Mouse (Mus musculus): ENCODE results near the gene Rgs9. TPM values are rescaled to one million over a fixed set of nuclear protein-coding genes. Genes with fewer than 3 reads are reported as not detected.

Gene Rgs9
- total and polyA plus RNA-seq, 2 experiments from 2014 or later: 14.3 to 30.3 TPM

DNA sequence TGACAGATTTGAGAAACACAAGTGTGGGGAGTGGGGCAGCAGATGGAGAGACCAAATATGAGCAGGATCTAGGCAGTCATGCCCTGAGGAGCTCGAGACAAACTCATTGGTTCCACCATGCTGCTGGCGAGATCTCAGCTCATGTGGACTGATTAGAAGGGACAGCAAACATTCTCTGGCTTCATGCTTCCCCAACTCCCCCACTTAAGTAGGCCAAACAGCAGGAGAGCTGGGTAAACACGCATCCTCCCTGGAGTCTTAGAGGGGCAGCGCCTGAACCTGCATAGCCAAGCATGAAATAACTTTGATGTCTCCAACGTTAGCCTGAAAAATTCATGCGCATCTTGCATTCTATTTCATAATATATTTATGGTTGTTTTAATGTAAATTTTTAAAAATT lies 65.1 kb downstream of the Rgs9 start:
- no peaks in the 10 kb centered on the region for H3K9me3 ChIP-seq (ENCODE audit: low read length)
- WGBS: 68% methylated on average over 6 of the region's 6 CpGs
- no peak for DNase-seq (ENCODE audit: low spot score)

DNA sequence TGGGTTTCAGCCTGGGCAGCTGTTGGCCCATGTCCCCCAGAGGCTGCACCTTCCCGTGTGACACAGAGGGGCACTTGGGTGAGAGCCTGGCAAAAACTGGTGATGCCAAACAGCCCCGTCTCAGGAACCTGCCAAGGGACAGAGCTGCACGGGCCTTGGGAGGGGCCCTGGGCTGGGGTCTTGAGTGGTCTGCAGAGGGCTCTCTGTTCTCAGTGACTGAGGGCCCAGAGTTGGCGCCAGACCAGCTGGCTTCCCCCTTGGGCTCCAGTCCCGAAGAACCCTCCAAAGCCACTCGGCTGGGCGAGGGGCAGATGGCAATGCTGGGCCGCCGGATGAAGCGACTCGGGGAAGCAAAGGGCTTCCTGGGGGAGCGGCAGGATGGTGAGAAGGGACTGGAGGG lies 70.8 kb downstream of the Rgs9 start:
- Histone ChIP-seq H3K4me3 (ENCODE audit: low read length) (no peak overlapping the region), H3K27ac (no peak overlapping the region; the same call in 1 of the 2 replicates), H3K9ac (replicated peaks; ENCODE audit: low read length) (no peak overlapping the region), H3K36me3 (ENCODE audit: insufficient read depth, low read length) (no peaks in the 10 kb centered on the region), H3K4me1 (ENCODE audit: insufficient read depth, low read length) (no peaks in the 10 kb centered on the region), H3K4me2 (ENCODE audit: low read depth, low read length) (no peak overlapping the region), H3K27me3 (ENCODE audit: insufficient read depth, low read length) (no peaks in the 10 kb centered on the region), H3K9me3 (ENCODE audit: low read length) (no peaks in the 10 kb centered on the region)
- DNase-seq (ENCODE audit: low spot score) (peak; percentile 71), ATAC-seq (peak; percentile 80)
- TF ChIP-seq CTCF (IDR thresholded peaks at IDR 0.05; ENCODE audit: low read depth): no peak
- WGBS: 47% methylated on average over 12 of the region's 12 CpGs

More for the DNA sequence above, 65.1 kb downstream of the Rgs9 start:
- no peak for ATAC-seq
- Histone ChIP-seq H3K27me3 (ENCODE audit: insufficient read depth, low read length) (no peaks in the 10 kb centered on the region), H3K4me2 (ENCODE audit: low read depth, low read length) (no peak overlapping the region), H3K9ac (replicated peaks; ENCODE audit: low read length) (no peak overlapping the region), H3K4me1 (ENCODE audit: insufficient read depth, low read length) (no peaks in the 10 kb centered on the region), H3K36me3 (ENCODE audit: insufficient read depth, low read length) (no peaks in the 10 kb centered on the region), H3K4me3 (ENCODE audit: low read length) (no peak overlapping the region), H3K27ac (no peak overlapping the region)
- TF ChIP-seq CTCF (IDR thresholded peaks at IDR 0.05; ENCODE audit: low read depth): no peak

DNA sequence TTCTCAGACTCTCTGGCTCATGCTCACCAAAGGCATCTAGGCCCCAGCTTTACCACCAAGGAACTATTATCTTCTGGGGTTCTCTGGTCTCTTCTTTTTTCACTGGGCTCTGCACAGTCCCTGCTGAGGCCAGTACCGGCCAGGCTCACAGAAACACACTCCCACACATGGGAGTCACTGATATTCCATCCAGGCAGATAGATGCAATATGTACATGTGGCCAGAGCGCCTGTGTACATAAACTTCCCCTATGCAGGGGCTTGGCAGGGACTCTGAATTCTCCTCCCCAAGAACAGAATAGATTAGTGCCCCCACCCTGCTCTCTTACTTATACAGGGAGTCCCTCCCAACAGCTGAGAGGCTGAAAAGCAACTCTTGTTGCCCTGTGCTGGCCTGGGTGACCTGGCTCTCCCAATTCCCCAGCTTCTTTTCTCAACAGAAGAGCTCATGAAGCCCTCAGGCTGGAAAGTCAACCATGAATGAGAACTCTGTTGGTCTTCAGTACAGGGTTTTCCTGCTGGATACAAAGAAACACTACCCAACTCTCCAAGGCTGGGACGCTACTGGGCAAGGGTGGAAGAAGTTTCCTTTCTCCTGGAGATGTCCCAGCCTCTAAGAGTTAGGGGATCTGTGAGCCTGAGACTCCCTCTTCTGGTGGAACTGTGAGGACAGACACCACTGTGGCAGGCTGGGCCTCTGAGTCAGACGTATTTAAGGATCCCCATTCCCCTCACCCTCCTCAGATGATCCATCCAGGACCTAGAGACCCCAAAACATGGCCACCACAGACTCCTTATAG lies 76.5 kb downstream of the Rgs9 start:
- Histone ChIP-seq H3K4me1 (ENCODE audit: insufficient read depth, low read length) (peaks cover 5% of the 10 kb centered on the region; the same call in 1 of the 2 replicates), H3K36me3 (ENCODE audit: insufficient read depth, low read length) (no peaks in the 10 kb centered on the region), H3K4me2 (ENCODE audit: low read depth, low read length) (no peak overlapping the region), H3K4me3 (ENCODE audit: low read length) (no peak overlapping the region), H3K9me3 (ENCODE audit: low read length) (no peaks in the 10 kb centered on the region), H3K27me3 (ENCODE audit: insufficient read depth, low read length) (no peaks in the 10 kb centered on the region), H3K27ac (no peak overlapping the region), H3K9ac (replicated peaks; ENCODE audit: low read length) (no peak overlapping the region)
- ATAC-seq (peak; percentile 67; the same call in 1 of the 2 replicates), DNase-seq (ENCODE audit: low spot score) (peak; percentile 70)
- 26% methylated on average over 4 of the region's 4 CpGs for WGBS
- peak; percentile 74 for TF ChIP-seq CTCF (IDR thresholded peaks at IDR 0.05; ENCODE audit: low read depth)

DNA sequence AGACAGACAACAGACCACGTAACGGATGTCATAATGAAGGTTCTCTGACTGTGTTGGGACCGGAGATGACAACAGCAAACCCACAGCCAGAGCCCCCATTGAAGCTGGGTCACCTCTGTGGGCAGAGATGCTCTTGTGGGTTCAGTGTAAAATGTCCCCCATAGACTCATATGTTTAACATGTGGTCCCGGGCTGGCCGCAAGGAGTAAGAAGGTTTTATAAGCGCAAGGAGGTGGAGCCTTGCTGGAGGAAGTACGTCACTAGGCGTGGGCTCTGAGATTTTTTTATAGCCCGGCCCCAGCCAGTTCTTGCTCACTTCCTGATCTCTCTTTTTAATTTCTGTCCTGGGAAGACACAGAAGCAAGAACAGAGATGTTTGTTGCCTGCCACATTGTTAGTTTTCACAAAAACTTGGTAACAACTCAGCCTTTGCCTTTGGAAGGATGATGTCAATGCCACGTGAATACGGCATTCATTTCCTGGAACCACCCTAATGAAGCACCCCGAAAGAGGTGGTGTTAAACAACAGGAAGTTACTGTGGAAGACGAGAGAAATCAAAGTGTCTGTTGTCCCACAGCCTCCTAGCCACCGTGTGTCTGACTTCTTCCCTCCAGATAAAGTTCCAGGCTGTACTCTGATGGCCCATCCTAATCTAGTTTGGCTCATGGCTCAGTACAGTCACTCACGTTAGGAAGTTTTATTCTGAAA lies 79.1 kb downstream of the Rgs9 start:
- no peak overlapping the region for H3K9ac ChIP-seq (replicated peaks; ENCODE audit: low read length)
- H3K27ac ChIP-seq: no peak overlapping the region
- DNase-seq (ENCODE audit: low spot score) (no peak), ATAC-seq (no peak)
- H3K36me3 ChIP-seq (ENCODE audit: insufficient read depth, low read length): no peaks in the 10 kb centered on the region
- H3K9me3 ChIP-seq (ENCODE audit: low read length): no peaks in the 10 kb centered on the region
- H3K27me3 ChIP-seq (ENCODE audit: insufficient read depth, low read length): no peaks in the 10 kb centered on the region
- TF ChIP-seq CTCF (IDR thresholded peaks at IDR 0.05; ENCODE audit: low read depth): no peak
- no peak overlapping the region for H3K4me3 ChIP-seq (ENCODE audit: low read length)
- no peak overlapping the region for H3K4me2 ChIP-seq (ENCODE audit: low read depth, low read length)
- peaks cover 5% of the 10 kb centered on the region; the same call in 1 of the 2 replicates for H3K4me1 ChIP-seq (ENCODE audit: insufficient read depth, low read length)
- WGBS: 82% methylated on average over 15 of the region's 15 CpGs

DNA sequence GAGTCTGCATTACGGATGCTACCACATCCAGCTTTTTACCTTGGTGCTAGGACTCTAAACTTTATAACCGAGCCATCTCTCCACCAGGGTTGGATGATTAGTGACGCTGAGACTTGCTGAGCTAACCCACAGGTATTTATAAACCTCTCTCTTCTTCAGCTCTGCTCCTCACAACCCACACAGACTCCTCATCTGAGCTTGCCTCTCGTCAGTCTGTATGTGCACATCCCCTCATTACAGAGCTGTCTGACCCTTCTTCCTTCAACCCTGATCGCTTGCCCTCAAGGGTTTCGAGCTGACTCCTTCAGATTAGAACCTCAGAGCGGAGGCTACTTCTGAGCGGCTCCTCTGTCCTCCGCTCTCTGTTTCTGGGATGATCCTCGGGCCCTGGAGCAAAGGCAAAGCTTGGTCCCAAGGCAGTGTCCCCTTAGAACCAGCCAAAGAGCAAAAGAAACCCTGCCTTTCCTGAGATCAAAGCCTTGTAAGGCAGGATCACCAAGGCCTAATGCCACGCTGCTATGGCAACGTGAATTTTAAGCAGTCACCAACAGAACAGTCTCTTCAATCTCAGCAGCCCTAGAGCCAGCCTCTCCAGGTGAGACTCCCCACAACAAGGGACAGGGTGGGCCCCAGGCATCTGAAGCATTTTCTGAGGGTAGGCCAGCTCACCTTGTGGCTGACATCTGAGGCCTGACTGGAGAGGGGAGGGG lies 79.9 kb downstream of the Rgs9 start:
- H3K36me3 ChIP-seq (ENCODE audit: insufficient read depth, low read length): no peaks in the 10 kb centered on the region
- H3K9me3 ChIP-seq (ENCODE audit: low read length): no peaks in the 10 kb centered on the region
- H3K4me3 ChIP-seq (ENCODE audit: low read length): no peak overlapping the region
- H3K9ac ChIP-seq (replicated peaks; ENCODE audit: low read length): no peak overlapping the region
- DNase-seq (ENCODE audit: low spot score) (peak; percentile 59), ATAC-seq (peak; percentile 77; the same call in 1 of the 2 replicates)
- WGBS: 32% methylated on average over 12 of the region's 12 CpGs
- peak overlapping the region; percentile 8 for H3K27ac ChIP-seq
- H3K27me3 ChIP-seq (ENCODE audit: insufficient read depth, low read length): no peaks in the 10 kb centered on the region
- TF ChIP-seq CTCF (IDR thresholded peaks at IDR 0.05; ENCODE audit: low read depth): no peak
- no peak overlapping the region for H3K4me2 ChIP-seq (ENCODE audit: low read depth, low read length)
- H3K4me1 ChIP-seq (ENCODE audit: insufficient read depth, low read length): peaks cover 5% of the 10 kb centered on the region; the same call in 1 of the 2 replicates

DNA sequence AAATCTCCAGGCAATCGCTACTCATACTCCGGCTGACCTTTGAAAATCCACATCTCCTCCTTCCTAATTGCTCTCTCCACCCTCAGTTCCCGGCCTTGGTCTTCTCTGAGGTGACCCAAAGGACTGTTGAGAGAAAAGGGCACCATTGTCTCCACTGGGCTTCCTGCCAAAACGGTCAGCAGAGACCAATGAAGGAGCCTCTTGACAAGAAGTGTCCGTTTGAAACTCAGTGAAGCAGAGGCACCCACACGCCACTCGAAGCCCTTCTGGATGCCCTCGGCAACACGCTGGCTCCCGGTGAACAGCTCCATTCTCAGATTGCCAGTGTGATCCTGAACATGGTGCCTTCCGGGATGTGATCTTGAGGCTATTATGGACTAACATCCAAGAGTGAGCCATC lies 87.2 kb downstream of the Rgs9 start:
- H3K36me3 ChIP-seq (ENCODE audit: insufficient read depth, low read length): no peaks in the 10 kb centered on the region
- H3K4me1 ChIP-seq (ENCODE audit: insufficient read depth, low read length): peaks cover 2% of the 10 kb centered on the region; the same call in 1 of the 2 replicates
- TF ChIP-seq CTCF (IDR thresholded peaks at IDR 0.05; ENCODE audit: low read depth): no peak
- ATAC-seq (peak; percentile 58; the same call in 1 of the 2 replicates), DNase-seq (ENCODE audit: low spot score) (peak; percentile 59)
- H3K9ac ChIP-seq (replicated peaks; ENCODE audit: low read length): no peak overlapping the region
- no peak overlapping the region for H3K4me3 ChIP-seq (ENCODE audit: low read length)
- no peak overlapping the region for H3K27ac ChIP-seq
- no peaks in the 10 kb centered on the region for H3K27me3 ChIP-seq (ENCODE audit: insufficient read depth, low read length)
- WGBS: 13% methylated on average over 11 of the region's 11 CpGs
- no peaks in the 10 kb centered on the region for H3K9me3 ChIP-seq (ENCODE audit: low read length)
- H3K4me2 ChIP-seq (ENCODE audit: low read depth, low read length): no peak overlapping the region

Data from hindbrain, postnatal 0 days (tissue).